Mouse (Mus musculus): ENCODE results near the gene Gje1.

- TF ChIP-seq POLR2A (IDR thresholded peaks at IDR 0.05; ENCODE audit: borderline replicate concordance, low read depth, low read length) = no peak
- no peak for TF ChIP-seq CTCF (IDR thresholded peaks at IDR 0.05; ENCODE audit: low read depth, low read length)
These were observed 14.8 kb downstream of the Gje1 start for GRCm38 (mm10) chr10:14703239-14703638.

Data from bone marrow macrophage, adult 2 months (primary cell).